Mouse (Mus musculus): ENCODE results near the gene Rhot2.

The Rhot2 gene

DNA sequence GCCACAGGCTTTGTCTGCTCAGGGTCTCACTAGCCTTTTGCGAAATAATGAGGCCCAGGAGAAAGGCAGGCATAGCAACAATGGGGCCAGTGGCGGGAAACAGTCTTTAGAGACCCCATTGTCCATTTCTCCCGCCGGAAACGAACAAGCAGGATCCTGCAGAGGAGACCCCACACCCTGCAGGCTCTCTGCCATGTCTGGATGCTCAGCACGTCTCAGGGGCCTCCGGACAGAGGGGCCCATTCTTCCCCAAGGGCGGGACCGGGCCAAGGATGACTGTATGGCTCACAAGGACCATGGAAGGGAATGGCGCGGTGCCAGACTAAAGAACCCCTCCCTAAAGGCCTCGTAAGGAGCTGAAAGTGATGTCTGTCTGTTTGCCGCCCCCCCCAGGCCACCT lies 50.5 kb downstream of the Rhot2 start:
- no peak for DNase-seq

DNA sequence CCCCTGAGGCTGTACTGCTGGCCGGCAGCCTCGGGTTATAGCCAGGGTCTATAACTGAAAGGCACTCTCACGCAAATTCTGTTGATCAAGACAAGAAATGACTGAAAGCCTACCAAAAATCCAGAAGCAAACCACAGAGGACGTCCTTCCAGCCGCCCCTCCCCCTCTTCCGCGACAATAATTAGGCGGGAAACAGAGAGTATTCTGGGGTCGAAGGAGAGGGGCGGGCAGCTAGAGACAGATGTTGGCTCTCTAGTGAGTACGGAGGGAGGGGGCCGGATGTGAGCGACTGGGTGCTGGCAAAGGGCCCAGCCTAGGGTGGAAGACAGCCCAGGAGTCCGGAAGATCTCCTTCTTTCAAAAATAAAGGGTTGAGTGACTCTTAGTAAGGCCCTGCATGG lies 52.0 kb downstream of the Rhot2 start, which contains the start of gene Fam173a:
Gene Fam173a (minus strand): TSS at position 287 of the 400 bp plus-strand sequence.
- DNase-seq: peak; percentile 90

DNA sequence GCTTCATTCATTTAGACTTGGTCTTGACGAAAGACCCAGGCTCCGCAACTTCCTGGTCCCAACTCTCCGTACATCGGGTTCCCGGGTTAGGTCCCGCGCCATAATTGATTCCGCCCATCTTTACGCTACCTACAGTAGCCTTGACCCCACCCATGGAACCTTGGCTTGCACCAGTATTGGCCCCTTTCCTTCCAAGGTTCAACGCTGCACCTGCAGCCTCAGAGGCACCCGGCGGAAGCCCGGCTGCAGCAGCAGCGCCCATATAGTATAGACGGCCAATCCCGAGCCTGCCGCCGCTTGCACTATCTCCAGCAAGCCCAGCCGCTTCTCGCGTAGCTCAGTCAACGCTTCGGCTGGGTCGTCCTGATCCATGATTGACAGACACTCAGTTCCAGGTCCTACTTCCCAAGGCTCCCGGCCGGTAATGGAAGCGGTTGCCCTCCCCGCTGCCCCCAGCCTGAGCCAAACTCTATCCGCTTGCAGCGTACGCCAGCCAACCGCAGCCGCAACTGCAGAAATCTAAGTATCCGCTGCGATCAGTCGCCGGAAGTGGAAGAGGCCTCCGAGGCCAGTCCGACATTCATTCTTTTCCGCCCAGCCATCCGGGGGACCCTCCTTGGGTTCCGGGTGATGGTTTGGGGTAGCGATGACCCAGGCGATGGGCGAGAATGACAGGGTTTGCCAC lies 52.7 kb downstream of the Rhot2 start:
- DNase-seq: peak; percentile 87

DNA sequence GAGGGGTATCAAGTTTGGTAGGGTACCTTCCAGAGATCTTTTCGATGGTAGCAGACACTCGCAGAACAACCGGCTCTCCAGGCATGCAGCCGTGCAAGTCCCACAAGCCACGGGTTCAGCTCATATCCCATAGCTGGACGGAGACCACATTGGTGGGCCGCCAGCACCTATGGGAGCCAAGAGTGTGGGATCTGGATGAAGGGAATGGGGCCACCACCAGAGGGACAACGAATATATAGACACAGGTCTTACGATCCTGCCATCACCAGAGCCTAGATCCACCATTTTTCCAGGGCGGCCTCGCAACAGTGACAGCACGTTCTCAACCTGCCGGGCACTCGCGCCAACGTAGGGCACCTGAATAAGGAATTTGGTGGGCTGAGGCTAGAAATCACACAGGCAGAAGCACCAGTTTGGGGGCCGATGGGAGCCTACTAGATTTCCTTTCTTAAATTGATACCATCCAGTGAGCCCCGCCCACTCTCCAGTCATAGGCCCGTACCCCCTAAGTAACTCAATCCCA lies 53.3 kb downstream of the Rhot2 start:
- DNase-seq: no peak

All from thymus, postnatal 14 days (tissue).